In genomic region chr3:89089882-89090591, GRCm38 (mm10) we compare ENCODE assay signal across 8 mouse cellular contexts. TPM values are rescaled to one million over a fixed set of nuclear protein-coding genes. Genes with fewer than 3 reads are reported as not detected.
DNase-seq lines count a peak whose midpoint lies in the region; ATAC-seq lines count a peak whose summit lies in the region.

No protein-coding gene starts in this region.

- peak overlapping the region; percentile 88 for H3K4me3 ChIP-seq in hindbrain, embryonic 15.5 days

- ATAC-seq in common myeloid progenitor, adult 5-6 weeks (replicated peaks; ENCODE audit: low read depth, poor library complexity, severe bottlenecking): peak; percentile 78
- peak; percentile 77 for ATAC-seq in hindbrain, embryonic 15.5 days (ENCODE audit: low FRiP score, low read depth)

- under 1% methylated on average over 40 of the region's 40 CpGs for WGBS in hindbrain, embryonic 15.5 days

- H3K27ac ChIP-seq in hindbrain, embryonic 15.5 days (replicated peaks): peak overlapping the region; percentile 81

- H3K9me3 ChIP-seq in hindbrain, embryonic 15.5 days: no peaks in the 10 kb centered on the region

- H3K36me3 ChIP-seq in hindbrain, embryonic 15.5 days: peaks cover 47% of the 10 kb centered on the region

- H3K4me1 ChIP-seq in hindbrain, embryonic 15.5 days (replicated peaks): peaks cover 46% of the 10 kb centered on the region

- peak; percentile 92 for DNase-seq in ZHBTc4 (ENCODE audit: low read depth, low spot score)
- DNase-seq in gastrocnemius, adult 18-20 months (ENCODE audit: low spot score): peak; percentile 88
- DNase-seq in left cerebral cortex, adult 11 months (ENCODE audit: low spot score): peak; percentile 82
- DNase-seq in lung, postnatal 36 days: peak; percentile 95
- DNase-seq in right cerebral cortex, adult 18-20 months: peak; percentile 94
- peak; percentile 78 for DNase-seq in urinary bladder, adult 2 months (ENCODE audit: low spot score)

- peak overlapping the region; percentile 87 for H3K9ac ChIP-seq in hindbrain, embryonic 15.5 days

- H3K27me3 ChIP-seq in hindbrain, embryonic 15.5 days: no peaks in the 10 kb centered on the region

- H3K4me2 ChIP-seq in hindbrain, embryonic 15.5 days: peak overlapping the region; percentile 76

RNA-seq across cellular contexts. Expression of gene Rusc1, which starts 3.1 kb away (rescaled TPM):
- total RNA-seq in common myeloid progenitor, adult 5-6 weeks (2017): 15.8 and 18.3 TPM in 2 replicates
- total RNA-seq in gastrocnemius, adult 18-20 months (2021): 10 to 100 TPM; 15.4 to 20.2 TPM
- 111 and 120 TPM in 2 replicates for polyA plus RNA-seq in hindbrain, embryonic 15.5 days (2015; fragmentation: Nextera tagmentation; extraction: Ambion mirVana)
- 45.9 and 51.5 TPM in 2 replicates for polyA plus RNA-seq in urinary bladder, adult 2 months (2012; rRNA removed)

RNA-seq across cellular contexts. Expression of gene Gm43738, which starts 10.9 kb away (rescaled TPM):
- total RNA-seq in common myeloid progenitor, adult 5-6 weeks (2017): not detected in 2 replicates
- not detected for total RNA-seq in gastrocnemius, adult 18-20 months (2021)
- not detected in 2 replicates for polyA plus RNA-seq in hindbrain, embryonic 15.5 days (2015; fragmentation: Nextera tagmentation; extraction: Ambion mirVana)
- not detected in 2 replicates for polyA plus RNA-seq in urinary bladder, adult 2 months (2012; rRNA removed)

RNA-seq across cellular contexts. Expression of gene Fdps, which starts 11.7 kb away (rescaled TPM):
- 102 and 103 TPM in 2 replicates for total RNA-seq in common myeloid progenitor, adult 5-6 weeks (2017)
- total RNA-seq in gastrocnemius, adult 18-20 months (2021): 10 to 100 TPM; 27.2 to 27.8 TPM
- polyA plus RNA-seq in hindbrain, embryonic 15.5 days (2015; fragmentation: Nextera tagmentation; extraction: Ambion mirVana): 465 and 483 TPM in 2 replicates
- 83.1 and 101 TPM in 2 replicates for polyA plus RNA-seq in urinary bladder, adult 2 months (2012; rRNA removed)

RNA-seq across cellular contexts. Expression of gene Pklr, which starts 45.9 kb away (rescaled TPM):
- total RNA-seq in common myeloid progenitor, adult 5-6 weeks (2017): 44.1 and 92.6 TPM in 2 replicates
- total RNA-seq in gastrocnemius, adult 18-20 months (2021): not detected
- polyA plus RNA-seq in hindbrain, embryonic 15.5 days (2015; fragmentation: Nextera tagmentation; extraction: Ambion mirVana): 0.09 TPM in 2 replicates
- not detected in 2 replicates for polyA plus RNA-seq in urinary bladder, adult 2 months (2012; rRNA removed)

Comparison
In these comparisons a context has a peak if more than half of its experiments do, and no peak if none do; other contexts are left out.
1. Peak in every context shown above with its lines: DNase-seq, ATAC-seq, H3K4me3 ChIP-seq and H3K27ac ChIP-seq.